Mouse (Mus musculus) kidney, postnatal 0 days (tissue): Measurements from ENCODE around the gene Zfhx2. TPM values are rescaled to one million over a fixed set of nuclear protein-coding genes. Genes with fewer than 3 reads are reported as not detected.

ENCODE experiments used
- ATAC-seq: fragments of 200-750 bp; cut with Nextera tagmentation; replicated peaks from 2 replicates; pipeline ENCODE4 v1.8.0; 2017; ENCODE audit warnings: low read depth, moderate number of reproducible peaks, moderate TSS enrichment, moderate library complexity; ENCODE audit not compliant: low FRiP score
- DNase-seq: peaks from one replicate; pipeline ENCODE4 v3.0.0-alpha.2; 2016; ENCODE audit warnings: low spot score
- H3K27ac ChIP-seq: fragments of 300-500 bp; sonication (generic); 2 replicates; pipeline ENCODE4 v1.5.1; 2014; ENCODE audit warnings: mild to moderate bottlenecking
- H3K27me3 ChIP-seq: fragments of 300-500 bp; sonication (generic); 2 replicates; pipeline ENCODE4 v1.6.1; 2014; ENCODE audit warnings: low read length, mixed read lengths; ENCODE audit not compliant: insufficient read depth
- H3K36me3 ChIP-seq: fragments of 300-500 bp; sonication (generic); 2 replicates; pipeline ENCODE4 v1.6.1; 2014; ENCODE audit warnings: low read length, mixed read lengths; ENCODE audit not compliant: insufficient read depth
- H3K4me1 ChIP-seq: fragments of 300-500 bp; sonication (generic); replicated peaks from 2 replicates; pipeline ENCODE4 v1.6.1; 2014; ENCODE audit warnings: antibody characterized with exemption, low read length, mixed read lengths; ENCODE audit not compliant: insufficient read depth
- H3K4me2 ChIP-seq: fragments of 300-500 bp; sonication (generic); 2 replicates; pipeline ENCODE4 v1.6.1; 2014; ENCODE audit warnings: mild to moderate bottlenecking, low read length, moderate library complexity, mixed read lengths
- H3K4me3 ChIP-seq: fragments of 300-500 bp; sonication (generic); replicated peaks from 2 replicates; pipeline ENCODE4 v1.5.1; 2014; ENCODE audit warnings: low read depth, low read length
- H3K9ac ChIP-seq: fragments of 300-500 bp; sonication (generic); 2 replicates; pipeline ENCODE4 v1.6.1; 2014; ENCODE audit warnings: low read depth, low read length
- H3K9me3 ChIP-seq: fragments of 300-500 bp; sonication (generic); replicated peaks from 2 replicates; pipeline ENCODE4 v1.6.1; 2016; ENCODE audit warnings: low read length, inconsistent platforms, mixed read lengths
- CTCF ChIP-seq: IDR thresholded peaks from 2 replicates; pipeline ENCODE4 v1.5.1; 2016; ENCODE audit warnings: antibody characterized with exemption, low read depth, mild to moderate bottlenecking, moderate library complexity
- WGBS: fragments of 180-500 bp; shearing (Covaris S2); extraction: QIAGEN DNeasy Blood & Tissue Kit; methylation state at CpG from one replicate; pipeline ENCODE4 v1.1.7; 2014; 5-methylcytosine and 5-hydroxymethylcytosine counted together
- polyA plus RNA-seq: library from polyadenylated mRNA; unstranded; fragments of >200 nt; fragmentation: Nextera tagmentation; extraction: Ambion mirVana; gene quantifications from 2 replicates; pipeline ENCODE4 v1.2.1, GENCODE M21; 2015

Gene Zfhx2
- polyA plus RNA-seq, 1 experiment from 2014 or later: 2.0 TPM

DNA sequence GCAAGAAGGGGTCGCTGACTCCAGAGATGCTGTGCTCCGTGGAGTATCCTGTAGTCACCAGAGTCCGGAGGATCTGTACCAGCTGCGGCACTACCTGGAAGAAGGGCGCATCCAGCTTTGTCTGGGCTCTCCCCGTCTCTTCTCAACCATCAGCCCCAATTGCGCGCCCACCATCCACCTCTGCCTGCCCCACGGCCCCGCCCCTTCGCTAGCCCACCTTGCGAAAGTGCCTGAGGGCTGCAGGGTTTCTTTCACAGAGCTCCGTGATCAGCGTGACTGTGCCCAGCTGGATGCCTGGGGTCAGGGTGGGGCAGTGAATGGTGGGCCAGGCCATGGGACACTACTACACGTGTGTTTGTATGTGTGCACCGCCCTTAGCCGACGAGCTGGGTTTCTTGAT lies 12.2 kb upstream of the Zfhx2 start:
- DNase-seq (no peak), ATAC-seq (no peak)
- Histone ChIP-seq H3K27me3 (peaks cover 3% of the 10 kb centered on the region; the same call in 1 of the 2 replicates), H3K9me3 (no peaks in the 10 kb centered on the region), H3K4me3 (no peak overlapping the region), H3K36me3 (peaks cover 10% of the 10 kb centered on the region; the same call in 1 of the 2 replicates), H3K4me1 (0 out of 2 replicates have a peak, but pooled peaks cover 6% of the 10 kb centered on the region), H3K4me2 (no peak overlapping the region), H3K27ac (no peak overlapping the region; the same call in 1 of the 2 replicates), H3K9ac (no peak overlapping the region)
- WGBS: 88% methylated on average over 18 of the region's 18 CpGs
- TF ChIP-seq CTCF: no peak

DNA sequence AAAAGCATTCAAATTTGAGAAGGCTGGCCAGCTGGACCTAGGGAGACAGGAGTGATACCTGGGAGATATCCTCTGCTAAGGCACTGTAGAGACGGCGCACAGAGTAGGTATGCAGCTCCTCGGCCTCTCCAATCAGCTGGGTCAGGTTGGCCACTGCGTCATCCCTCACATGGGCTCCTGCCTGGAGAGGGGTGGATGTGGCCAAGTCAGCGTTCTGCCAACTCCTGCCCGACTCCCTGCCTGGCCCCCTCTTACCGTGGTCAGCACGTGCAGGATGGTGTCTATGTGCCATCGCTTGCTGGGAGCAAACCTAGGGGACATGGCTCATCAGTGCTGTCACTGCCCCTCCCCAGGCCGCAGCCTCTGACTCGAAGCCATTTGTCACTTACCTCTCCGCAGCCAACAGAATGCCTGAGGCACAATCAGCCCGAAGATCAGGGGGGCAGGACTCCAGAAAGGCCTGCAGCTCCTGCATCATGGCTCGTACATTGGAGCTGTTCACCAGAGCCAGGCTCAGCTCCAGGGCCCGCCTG lies 10.2 kb upstream of the Zfhx2 start:
- H3K27ac ChIP-seq: no peak overlapping the region
- H3K27me3 ChIP-seq: no peaks in the 10 kb centered on the region
- no peak for TF ChIP-seq CTCF
- ATAC-seq: no peak
- H3K9me3 ChIP-seq: no peaks in the 10 kb centered on the region
- 0 out of 2 replicates have a peak, but pooled peaks cover 5% of the 10 kb centered on the region for H3K4me1 ChIP-seq
- H3K4me3 ChIP-seq: no peak overlapping the region
- peaks cover 12% of the 10 kb centered on the region; the same call in 1 of the 2 replicates for H3K36me3 ChIP-seq
- WGBS: 73% methylated on average over 15 of the region's 15 CpGs
- no peak overlapping the region for H3K9ac ChIP-seq
- H3K4me2 ChIP-seq: no peak overlapping the region
- DNase-seq: no peak

DNA sequence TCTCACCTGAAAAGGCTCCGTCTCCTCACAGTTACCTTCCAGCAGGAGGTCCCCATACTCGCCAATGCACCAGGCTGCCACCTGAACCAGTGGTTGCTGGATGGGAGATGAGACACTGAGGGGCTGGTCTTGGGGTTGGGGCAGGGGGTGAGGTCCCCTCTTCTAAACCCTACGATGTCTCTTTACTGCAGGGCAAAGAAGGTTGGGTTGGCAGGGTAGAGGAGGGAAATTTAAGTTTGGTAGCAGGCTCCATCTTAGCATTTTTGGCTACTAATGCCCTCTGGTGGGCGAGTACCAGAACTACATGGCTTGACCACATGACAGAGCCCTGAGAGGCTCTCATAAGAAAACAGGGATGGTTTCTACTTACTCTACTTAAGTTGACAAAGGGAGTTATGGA lies 9.5 kb upstream of the Zfhx2 start:
- 51% methylated on average over 4 of the region's 4 CpGs for WGBS
- H3K4me1 ChIP-seq: peaks cover 11% of the 10 kb centered on the region; the same call in 1 of the 2 replicates
- no peak overlapping the region for H3K4me2 ChIP-seq
- no peak overlapping the region for H3K27ac ChIP-seq
- no peak for ATAC-seq
- no peak overlapping the region for H3K4me3 ChIP-seq
- no peak overlapping the region for H3K9ac ChIP-seq
- peak; percentile 73 for DNase-seq
- no peaks in the 10 kb centered on the region for H3K9me3 ChIP-seq
- peaks cover 12% of the 10 kb centered on the region; the same call in 1 of the 2 replicates for H3K36me3 ChIP-seq
- TF ChIP-seq CTCF: peak; percentile 77
- H3K27me3 ChIP-seq: no peaks in the 10 kb centered on the region

DNA sequence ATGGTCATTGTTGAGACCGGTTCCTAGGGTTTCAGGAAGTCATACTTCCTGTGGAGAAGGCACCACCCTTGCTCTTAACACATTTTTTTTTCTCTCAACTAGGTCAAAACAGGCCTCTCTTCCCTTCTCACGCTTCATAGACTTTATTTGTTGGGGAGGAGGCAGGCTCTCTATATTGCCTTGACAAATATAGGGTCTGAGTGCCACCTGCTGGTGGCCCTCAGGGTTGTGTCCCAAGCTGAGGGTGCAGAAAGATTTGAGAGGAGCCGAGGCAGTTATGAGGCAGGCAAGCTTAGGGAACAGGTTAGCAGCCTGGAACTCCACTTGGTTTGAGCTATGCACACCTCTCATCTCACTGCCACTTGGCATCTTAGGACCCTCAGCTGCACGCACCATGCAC lies 5.9 kb upstream of the Zfhx2 start:
- H3K4me3 ChIP-seq: no peak overlapping the region
- H3K9ac ChIP-seq: no peak overlapping the region
- peak; percentile 89 for DNase-seq
- no peaks in the 10 kb centered on the region for H3K9me3 ChIP-seq
- no peak overlapping the region for H3K4me2 ChIP-seq
- H3K27me3 ChIP-seq: no peaks in the 10 kb centered on the region
- TF ChIP-seq CTCF: peak; percentile 84
- peak overlapping the region; percentile 75 for H3K27ac ChIP-seq
- peak; percentile 35 for ATAC-seq
- peaks cover 12% of the 10 kb centered on the region; the same call in 1 of the 2 replicates for H3K36me3 ChIP-seq
- WGBS: 47% methylated on average over 4 of the region's 4 CpGs
- H3K4me1 ChIP-seq: peaks cover 16% of the 10 kb centered on the region

DNA sequence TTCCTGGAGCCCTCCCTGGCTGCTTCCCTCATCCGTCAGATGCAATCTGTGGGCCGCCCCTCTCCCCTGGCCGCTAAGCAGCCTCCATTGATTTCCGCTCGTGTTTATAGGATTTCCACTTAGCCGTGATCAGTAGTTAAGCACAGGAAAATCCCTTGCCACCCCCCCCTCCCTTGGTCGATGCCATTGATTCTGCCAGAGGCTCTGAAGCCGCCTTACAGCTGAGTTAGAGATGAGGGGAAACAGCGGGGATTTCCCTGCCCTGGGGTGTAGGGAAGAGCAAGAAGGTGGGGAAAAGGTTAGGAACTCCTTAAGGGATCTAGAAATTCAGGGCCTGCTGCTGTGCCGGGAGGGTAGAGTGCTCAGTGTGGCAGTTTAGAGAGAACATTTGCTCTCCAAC lies 5.5 kb upstream of the Zfhx2 start:
- ATAC-seq: no peak
- H3K9ac ChIP-seq: no peak overlapping the region
- H3K9me3 ChIP-seq: no peaks in the 10 kb centered on the region
- H3K4me2 ChIP-seq: no peak overlapping the region
- peaks cover 16% of the 10 kb centered on the region for H3K4me1 ChIP-seq
- H3K36me3 ChIP-seq: peaks cover 12% of the 10 kb centered on the region; the same call in 1 of the 2 replicates
- WGBS: 64% methylated on average over 10 of the region's 10 CpGs
- no peak for TF ChIP-seq CTCF
- no peak for DNase-seq
- H3K27me3 ChIP-seq: no peaks in the 10 kb centered on the region
- no peak overlapping the region for H3K4me3 ChIP-seq
- H3K27ac ChIP-seq: peak overlapping the region; percentile 75

DNA sequence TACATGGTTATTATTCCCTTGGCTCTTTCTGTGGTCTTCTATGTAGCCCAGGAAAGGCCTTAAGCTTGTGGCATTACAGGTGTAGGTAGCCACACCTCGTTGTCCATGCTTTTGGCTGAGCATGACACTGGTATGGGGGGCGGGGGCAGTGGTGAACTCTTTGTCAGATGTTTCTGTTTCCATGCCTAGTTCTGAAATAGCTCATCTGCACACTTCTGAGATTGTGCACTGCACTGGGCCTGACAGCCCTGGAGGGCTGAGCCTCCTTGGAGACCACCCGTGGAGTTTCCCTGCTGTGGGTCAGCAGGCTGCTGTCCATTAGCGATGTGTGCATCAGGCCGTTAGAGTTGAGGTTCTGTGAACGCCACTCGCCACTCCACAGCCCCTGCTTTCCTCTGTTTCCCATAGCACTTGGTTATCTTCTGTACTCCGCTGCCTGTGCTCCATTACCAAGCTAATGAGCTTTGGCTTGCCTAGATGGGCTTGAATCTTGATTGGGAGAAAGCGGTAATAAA lies 4.5 kb upstream of the Zfhx2 start:
- no peak for TF ChIP-seq CTCF
- Histone ChIP-seq H3K36me3 (peaks cover 12% of the 10 kb centered on the region; the same call in 1 of the 2 replicates), H3K9me3 (no peaks in the 10 kb centered on the region), H3K27me3 (no peaks in the 10 kb centered on the region), H3K4me2 (no peak overlapping the region), H3K27ac (0 out of 2 replicates have a peak overlapping the region, but pooled peaks have one; percentile 75), H3K4me1 (peaks cover 16% of the 10 kb centered on the region), H3K9ac (no peak overlapping the region), H3K4me3 (no peak overlapping the region)
- 47% methylated on average over 9 of the region's 9 CpGs for WGBS
- DNase-seq (no peak), ATAC-seq (no peak)
